Mouse (Mus musculus) heart, postnatal 4 days (tissue): ENCODE measurements around the gene Rtl5. TPM values are rescaled to one million over a fixed set of nuclear protein-coding genes. Genes with fewer than 3 reads are reported as not detected.
"Not testable (repeated sequence)": the region's sequence is repeated elsewhere in the genome, so short reads cannot be mapped to it uniquely, and the experiment has no call there.

Source experiments
- DNase-seq: peaks from one replicate; pipeline ENCODE4 v3.0.0; 2021
- total RNA-seq, 2 experiments: library from RNA; stranded (reverse); gene quantifications; 2 replicates each; pipeline ENCODE4 v1.2.3; 2021

The Rtl5 gene
- 1 to 10 TPM; 3.9 to 4.2 TPM for total RNA-seq

- DNase-seq: peak; percentile 80
Measured at GRCm38 (mm10) chrX:102070591-102071471, at the start of gene Rtl5. Rtl5 (minus strand) TSS chrX:102071304.

- peak; percentile 95 for DNase-seq
Measured at GRCm38 (mm10) chrX:102119042-102119864, 48.1 kb upstream of the Rtl5 start, which contains the start of gene Pin4. Pin4 (plus strand) TSS chrX:102119447.

GRCm38 (mm10) chrX:102115676-102116075 is 44.6 kb upstream of the Rtl5 start:
- no peak for DNase-seq

GRCm38 (mm10) chrX:102109349-102109748 is 38.2 kb upstream of the Rtl5 start:
- not testable (repeated sequence) for DNase-seq

GRCm38 (mm10) chrX:102103830-102104229 is 32.7 kb upstream of the Rtl5 start:
- not testable (repeated sequence) for DNase-seq

- DNase-seq: no peak
Measured at GRCm38 (mm10) chrX:102101886-102102285, 30.8 kb upstream of the Rtl5 start.

GRCm38 (mm10) chrX:102094381-102094904 is 23.3 kb upstream of the Rtl5 start:
- DNase-seq: no peak

- DNase-seq: no peak
Measured at GRCm38 (mm10) chrX:102090605-102091004, 19.5 kb upstream of the Rtl5 start.

GRCm38 (mm10) chrX:102085798-102086443 is 14.8 kb upstream of the Rtl5 start:
- DNase-seq: no peak

- DNase-seq: no peak
Measured at GRCm38 (mm10) chrX:102082340-102082739, 11.2 kb upstream of the Rtl5 start.

GRCm38 (mm10) chrX:102081573-102082279 is 10.6 kb upstream of the Rtl5 start:
- DNase-seq: no peak

GRCm38 (mm10) chrX:102081076-102081475 is 10.0 kb upstream of the Rtl5 start:
- DNase-seq: no peak

- DNase-seq: no peak
Measured at GRCm38 (mm10) chrX:102076886-102077765, 6.0 kb upstream of the Rtl5 start.

- DNase-seq: no peak
Measured at GRCm38 (mm10) chrX:102075158-102075557, 4.1 kb upstream of the Rtl5 start.

GRCm38 (mm10) chrX:102074435-102074834 is 3.3 kb upstream of the Rtl5 start:
- no peak for DNase-seq

- DNase-seq: no peak
Measured at GRCm38 (mm10) chrX:102073605-102074325, 2.7 kb upstream of the Rtl5 start.

- DNase-seq: no peak
Measured at GRCm38 (mm10) chrX:102071517-102071916, 413 bp upstream of the Rtl5 start.

GRCm38 (mm10) chrX:102068811-102069540 is 2.1 kb downstream of the Rtl5 start:
- no peak for DNase-seq

- no peak for DNase-seq
Measured at GRCm38 (mm10) chrX:102067118-102067517, 4.0 kb downstream of the Rtl5 start.
